Mouse (Mus musculus) yolk sac, embryonic 10.5 days (tissue): ENCODE measurements around the gene Auts2.
A peak's percentile ranks its signal among the peaks of the same experiment; 100 is the strongest.

Experiments used
- DNase-seq: peaks from one replicate; pipeline ENCODE4 v3.0.0-alpha.2; 2017; ENCODE audit warnings: low spot score

Auts2 gene

GRCm38 (mm10) chr5:132258882-132259281 is 284.3 kb downstream of the Auts2 start:
- no peak for DNase-seq

- no peak for DNase-seq
Measured at GRCm38 (mm10) chr5:132255579-132255978, 287.6 kb downstream of the Auts2 start.

GRCm38 (mm10) chr5:132249523-132249922 is 293.6 kb downstream of the Auts2 start:
- no peak for DNase-seq

GRCm38 (mm10) chr5:132248069-132248468 is 295.1 kb downstream of the Auts2 start:
- no peak for DNase-seq

- no peak for DNase-seq
Measured at GRCm38 (mm10) chr5:132235460-132235859, 307.7 kb downstream of the Auts2 start.

- no peak for DNase-seq
Measured at GRCm38 (mm10) chr5:132234471-132234870, 308.7 kb downstream of the Auts2 start.

GRCm38 (mm10) chr5:132231280-132232047 is 311.7 kb downstream of the Auts2 start:
- peak; percentile 37 for DNase-seq

- DNase-seq, result peak; percentile 27
Measured at GRCm38 (mm10) chr5:132229644-132230357, 313.3 kb downstream of the Auts2 start.

- DNase-seq, result no peak
Measured at GRCm38 (mm10) chr5:132229023-132229422, 314.1 kb downstream of the Auts2 start.

GRCm38 (mm10) chr5:132220376-132220930 is 322.7 kb downstream of the Auts2 start:
- no peak for DNase-seq

- DNase-seq, result no peak
Measured at GRCm38 (mm10) chr5:132216143-132216542, 327.0 kb downstream of the Auts2 start.

- no peak for DNase-seq
Measured at GRCm38 (mm10) chr5:132212446-132212845, 330.7 kb downstream of the Auts2 start.

- DNase-seq, result no peak
Measured at GRCm38 (mm10) chr5:132209694-132210093, 333.4 kb downstream of the Auts2 start.

- no peak for DNase-seq
Measured at GRCm38 (mm10) chr5:132206220-132206619, 336.9 kb downstream of the Auts2 start.

- no peak for DNase-seq
Measured at GRCm38 (mm10) chr5:132203846-132204245, 339.3 kb downstream of the Auts2 start.

- DNase-seq, result no peak
Measured at GRCm38 (mm10) chr5:132201077-132201645, 342.0 kb downstream of the Auts2 start.

GRCm38 (mm10) chr5:132200595-132200994 is 342.5 kb downstream of the Auts2 start:
- no peak for DNase-seq

GRCm38 (mm10) chr5:132195048-132195533 is 348.1 kb downstream of the Auts2 start:
- DNase-seq, result no peak

- no peak for DNase-seq
Measured at GRCm38 (mm10) chr5:132190190-132190589, 353.0 kb downstream of the Auts2 start.

- DNase-seq, result no peak
Measured at GRCm38 (mm10) chr5:132186659-132187058, 356.5 kb downstream of the Auts2 start.

GRCm38 (mm10) chr5:132186221-132186620 is 356.9 kb downstream of the Auts2 start:
- DNase-seq, result no peak

GRCm38 (mm10) chr5:132184395-132185095 is 358.6 kb downstream of the Auts2 start:
- no peak for DNase-seq
